Mouse (Mus musculus): ENCODE data around the gene Fam178b. TPM values are rescaled to one million over a fixed set of nuclear protein-coding genes. Genes with fewer than 3 reads are reported as not detected.
A peak's percentile ranks its signal among the peaks of the same experiment; 100 is the strongest.

Gene Fam178b
- polyA plus RNA-seq, 1 experiment from 2014 or later, result not detected

DNA sequence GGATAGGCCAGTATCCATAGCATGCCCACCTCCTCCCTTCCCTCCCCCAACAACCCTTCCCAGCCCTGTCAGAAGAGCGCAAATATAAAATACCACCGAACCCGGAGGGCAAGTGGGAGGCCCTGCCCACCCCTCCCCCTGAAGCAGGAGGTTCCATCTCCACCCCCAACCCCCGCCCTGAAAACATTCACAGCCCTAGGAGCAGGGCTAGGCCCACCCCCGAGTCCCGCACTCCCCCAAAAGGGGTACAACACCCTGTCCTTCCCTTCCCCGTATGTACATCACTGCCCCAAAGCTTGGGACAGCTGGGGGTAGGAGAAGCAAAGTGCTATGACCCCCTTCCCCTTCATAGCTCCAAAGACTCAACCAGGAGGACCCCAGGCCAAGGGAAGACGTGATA is 134.2 kb downstream of the Fam178b start:
- Histone ChIP-seq H3K9me3 (ENCODE audit: control insufficient read depth, low read length) (no peaks in the 10 kb centered on the region), H3K27me3 (ENCODE audit: control insufficient read depth, insufficient read depth, low read length) (no peaks in the 10 kb centered on the region), H3K27ac (no peak overlapping the region), H3K4me1 (replicated peaks; ENCODE audit: control insufficient read depth, insufficient read depth, low read length) (peaks cover 27% of the 10 kb centered on the region), H3K9ac (peak overlapping the region; percentile 39; the same call in 1 of the 2 replicates), H3K4me2 (replicated peaks) (no peak overlapping the region), H3K4me3 (replicated peaks; ENCODE audit: low read length) (no peak overlapping the region), H3K36me3 (replicated peaks; ENCODE audit: control insufficient read depth, insufficient read depth) (peaks cover 59% of the 10 kb centered on the region)
- DNase-seq (ENCODE audit: low spot score), result no peak
- ATAC-seq (ENCODE audit: low FRiP score), result no peak
- WGBS, result 55% methylated on average over 8 of the region's 8 CpGs

DNA sequence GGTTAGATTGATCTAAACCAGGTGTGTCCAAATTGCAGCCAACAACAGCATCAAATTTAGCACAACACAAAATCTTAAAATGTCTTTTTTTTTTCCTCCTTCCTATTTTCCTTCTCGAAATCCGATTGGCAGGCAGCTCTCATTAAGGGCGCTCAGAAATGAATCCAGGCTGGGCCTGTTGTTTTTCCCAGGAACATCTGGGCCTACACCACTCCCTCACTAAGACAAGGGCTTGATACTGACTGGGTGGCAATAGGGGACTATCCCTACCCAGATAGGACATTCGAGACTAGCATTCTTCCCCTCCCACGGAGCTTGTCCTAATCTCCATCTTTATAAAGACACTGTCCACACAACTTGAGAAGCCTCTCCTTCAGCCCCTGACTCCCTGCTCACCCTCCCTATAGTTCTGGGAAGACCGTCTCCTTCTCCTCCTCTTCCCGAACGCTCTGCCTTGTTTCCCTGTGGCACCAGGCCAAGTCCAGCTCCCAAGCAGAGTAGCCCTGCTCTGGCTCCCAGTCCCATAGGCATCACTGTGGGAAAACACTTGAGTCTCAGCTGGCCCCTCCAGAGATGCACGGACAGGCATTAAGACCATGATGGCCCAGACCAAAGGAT is 134.9 kb downstream of the Fam178b start:
- H3K36me3 ChIP-seq (replicated peaks; ENCODE audit: control insufficient read depth, insufficient read depth), result peaks cover 52% of the 10 kb centered on the region

GRCm38 (mm10) chr1:36546888-36547471 is 136.0 kb downstream of the Fam178b start, which contains the start of gene Ankrd39:
Gene Ankrd39 (minus strand): TSS chr1:36547445.
- peak within 1 kb of the TSS; percentile 80 for H3K27ac ChIP-seq
- under 1% methylated on average over 43 of the region's 43 CpGs for WGBS
- H3K4me3 ChIP-seq (replicated peaks; ENCODE audit: low read length), result peak within 1 kb of the TSS; percentile 59
- DNase-seq (ENCODE audit: low spot score) (peak; percentile 96), ATAC-seq (ENCODE audit: low FRiP score) (peak; percentile 96)
- H3K9me3 ChIP-seq (ENCODE audit: control insufficient read depth, low read length), result no peaks in the 10 kb centered on the region
- peak within 1 kb of the TSS; percentile 79 for H3K9ac ChIP-seq
- no peaks in the 10 kb centered on the region for H3K27me3 ChIP-seq (ENCODE audit: control insufficient read depth, insufficient read depth, low read length)
- H3K4me1 ChIP-seq (replicated peaks; ENCODE audit: control insufficient read depth, insufficient read depth, low read length), result peaks cover 27% of the 10 kb centered on the region
- H3K36me3 ChIP-seq (replicated peaks; ENCODE audit: control insufficient read depth, insufficient read depth), result peaks cover 48% of the 10 kb centered on the region
- peak within 1 kb of the TSS; percentile 77 for H3K4me2 ChIP-seq (replicated peaks)

More for the DNA sequence above, 134.9 kb downstream of the Fam178b start:
- Histone ChIP-seq H3K4me3 (replicated peaks; ENCODE audit: low read length) (no peak overlapping the region), H3K4me1 (replicated peaks; ENCODE audit: control insufficient read depth, insufficient read depth, low read length) (peaks cover 27% of the 10 kb centered on the region), H3K9ac (peak overlapping the region; percentile 21; the same call in 1 of the 2 replicates), H3K27ac (peak overlapping the region; percentile 63), H3K4me2 (replicated peaks) (no peak overlapping the region), H3K27me3 (ENCODE audit: control insufficient read depth, insufficient read depth, low read length) (no peaks in the 10 kb centered on the region), H3K9me3 (ENCODE audit: control insufficient read depth, low read length) (no peaks in the 10 kb centered on the region)
- WGBS, result 35% methylated on average over 9 of the region's 9 CpGs
- DNase-seq (ENCODE audit: low spot score) (peak; percentile 31), ATAC-seq (ENCODE audit: low FRiP score) (no peak)

- H3K27me3 ChIP-seq (ENCODE audit: control insufficient read depth, insufficient read depth, low read length), result no peaks in the 10 kb centered on the region
- ATAC-seq (ENCODE audit: low FRiP score) (no peak), DNase-seq (ENCODE audit: low spot score) (no peak)
- no peak overlapping the region for H3K27ac ChIP-seq
- peaks cover 27% of the 10 kb centered on the region for H3K4me1 ChIP-seq (replicated peaks; ENCODE audit: control insufficient read depth, insufficient read depth, low read length)
- H3K4me2 ChIP-seq (replicated peaks), result peak overlapping the region; percentile 77
- WGBS, result 62% methylated on average over 18 of the region's 19 CpGs
- peaks cover 48% of the 10 kb centered on the region for H3K36me3 ChIP-seq (replicated peaks; ENCODE audit: control insufficient read depth, insufficient read depth)
- peak overlapping the region; percentile 59 for H3K4me3 ChIP-seq (replicated peaks; ENCODE audit: low read length)
- no peaks in the 10 kb centered on the region for H3K9me3 ChIP-seq (ENCODE audit: control insufficient read depth, low read length)
- peak overlapping the region; percentile 79; the same call in 1 of the 2 replicates for H3K9ac ChIP-seq
Measured at GRCm38 (mm10) chr1:36545845-36546600, 137.0 kb downstream of the Fam178b start.

DNA sequence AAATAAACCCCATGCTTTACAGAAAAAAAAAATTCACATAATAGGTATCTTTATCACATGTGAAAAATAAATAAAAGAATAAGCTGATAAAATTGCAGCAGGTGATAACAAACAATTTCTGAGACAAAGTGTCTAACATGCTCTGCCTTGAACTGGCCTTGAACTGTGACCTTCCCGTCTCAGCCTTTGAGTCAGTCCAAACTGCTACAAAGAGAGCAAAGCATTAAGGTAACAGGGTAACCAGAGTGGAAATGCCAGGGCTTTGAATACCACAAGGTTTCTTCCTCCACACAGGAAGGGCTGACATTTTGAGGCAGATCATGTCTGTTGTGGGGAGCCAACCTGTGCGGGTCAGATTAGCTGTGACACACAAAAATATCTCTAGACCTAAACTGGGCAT is 137.6 kb downstream of the Fam178b start:
- H3K4me3 ChIP-seq (replicated peaks; ENCODE audit: low read length), result no peak overlapping the region
- H3K27ac ChIP-seq, result no peak overlapping the region
- DNase-seq (ENCODE audit: low spot score) (no peak), ATAC-seq (ENCODE audit: low FRiP score) (no peak)
- H3K27me3 ChIP-seq (ENCODE audit: control insufficient read depth, insufficient read depth, low read length), result no peaks in the 10 kb centered on the region
- 83% methylated on average over 2 of the region's 2 CpGs for WGBS
- H3K36me3 ChIP-seq (replicated peaks; ENCODE audit: control insufficient read depth, insufficient read depth), result peaks cover 47% of the 10 kb centered on the region
- no peak overlapping the region for H3K4me2 ChIP-seq (replicated peaks)
- no peaks in the 10 kb centered on the region for H3K9me3 ChIP-seq (ENCODE audit: control insufficient read depth, low read length)
- no peak overlapping the region for H3K9ac ChIP-seq
- peaks cover 27% of the 10 kb centered on the region for H3K4me1 ChIP-seq (replicated peaks; ENCODE audit: control insufficient read depth, insufficient read depth, low read length)

- Histone ChIP-seq H3K36me3 (replicated peaks; ENCODE audit: control insufficient read depth, insufficient read depth) (peaks cover 28% of the 10 kb centered on the region), H3K9ac (no peak overlapping the region), H3K27ac (no peak overlapping the region), H3K4me2 (replicated peaks) (no peak overlapping the region), H3K27me3 (ENCODE audit: control insufficient read depth, insufficient read depth, low read length) (no peaks in the 10 kb centered on the region), H3K4me1 (replicated peaks; ENCODE audit: control insufficient read depth, insufficient read depth, low read length) (peaks cover 13% of the 10 kb centered on the region), H3K4me3 (replicated peaks; ENCODE audit: low read length) (no peak overlapping the region), H3K9me3 (ENCODE audit: control insufficient read depth, low read length) (no peaks in the 10 kb centered on the region)
- ATAC-seq (ENCODE audit: low FRiP score) (no peak), DNase-seq (ENCODE audit: low spot score) (no peak)
- 96% methylated on average over 9 of the region's 9 CpGs for WGBS
Measured at GRCm38 (mm10) chr1:36542925-36543324, 140.1 kb downstream of the Fam178b start.

- no peaks in the 10 kb centered on the region for H3K9me3 ChIP-seq (ENCODE audit: control insufficient read depth, low read length)
- no peaks in the 10 kb centered on the region for H3K27me3 ChIP-seq (ENCODE audit: control insufficient read depth, insufficient read depth, low read length)
- no peak overlapping the region for H3K9ac ChIP-seq
- WGBS, result 90% methylated on average over 16 of the region's 16 CpGs
- H3K27ac ChIP-seq, result no peak overlapping the region
- H3K4me2 ChIP-seq (replicated peaks), result no peak overlapping the region
- ATAC-seq (ENCODE audit: low FRiP score) (no peak), DNase-seq (ENCODE audit: low spot score) (no peak)
- H3K4me1 ChIP-seq (replicated peaks; ENCODE audit: control insufficient read depth, insufficient read depth, low read length), result peaks cover 8% of the 10 kb centered on the region; the same call in 1 of the 2 replicates
- H3K36me3 ChIP-seq (replicated peaks; ENCODE audit: control insufficient read depth, insufficient read depth), result peaks cover 28% of the 10 kb centered on the region
- no peak overlapping the region for H3K4me3 ChIP-seq (replicated peaks; ENCODE audit: low read length)
Measured at GRCm38 (mm10) chr1:36541844-36542243, 141.1 kb downstream of the Fam178b start.

DNA sequence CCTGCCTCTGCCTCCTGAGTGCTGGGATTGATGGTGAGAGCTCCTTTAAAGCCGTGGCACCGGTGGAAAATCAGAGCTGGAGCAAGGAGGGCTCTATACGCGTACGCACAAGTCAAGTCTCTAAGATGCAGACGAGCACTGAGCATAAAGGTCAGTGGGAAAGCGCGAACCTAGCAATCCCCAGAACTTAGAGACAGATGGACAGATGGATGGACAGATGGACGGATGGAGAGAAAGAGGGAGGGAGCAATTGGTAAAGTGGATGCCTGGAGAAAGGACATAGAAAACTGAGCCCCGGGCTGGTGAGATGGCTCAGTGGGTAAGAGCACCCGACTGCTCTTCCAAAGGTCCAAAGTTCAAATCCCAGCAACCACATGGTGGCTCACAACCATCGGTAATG is 142.2 kb downstream of the Fam178b start:
- H3K9me3 ChIP-seq (ENCODE audit: control insufficient read depth, low read length), result no peaks in the 10 kb centered on the region
- H3K4me1 ChIP-seq (replicated peaks; ENCODE audit: control insufficient read depth, insufficient read depth, low read length), result no peaks in the 10 kb centered on the region
- no peak overlapping the region for H3K9ac ChIP-seq
- no peak overlapping the region for H3K4me3 ChIP-seq (replicated peaks; ENCODE audit: low read length)
- peaks cover 34% of the 10 kb centered on the region for H3K36me3 ChIP-seq (replicated peaks; ENCODE audit: control insufficient read depth, insufficient read depth)
- H3K4me2 ChIP-seq (replicated peaks), result no peak overlapping the region
- DNase-seq (ENCODE audit: low spot score) (no peak), ATAC-seq (ENCODE audit: low FRiP score) (no peak)
- no peaks in the 10 kb centered on the region for H3K27me3 ChIP-seq (ENCODE audit: control insufficient read depth, insufficient read depth, low read length)
- no peak overlapping the region for H3K27ac ChIP-seq
- WGBS, result 91% methylated on average over 12 of the region's 12 CpGs

GRCm38 (mm10) chr1:36540132-36540531 is 142.9 kb downstream of the Fam178b start:
- WGBS, result 91% methylated on average over 11 of the region's 11 CpGs
- ATAC-seq (ENCODE audit: low FRiP score), result no peak

More at GRCm38 (mm10) chr1:36540132-36540531, 142.9 kb downstream of the Fam178b start:
- Histone ChIP-seq H3K27ac (no peak overlapping the region), H3K9me3 (ENCODE audit: control insufficient read depth, low read length) (no peaks in the 10 kb centered on the region), H3K4me2 (replicated peaks) (no peak overlapping the region), H3K9ac (no peak overlapping the region), H3K4me3 (replicated peaks; ENCODE audit: low read length) (no peak overlapping the region), H3K27me3 (ENCODE audit: control insufficient read depth, insufficient read depth, low read length) (no peaks in the 10 kb centered on the region), H3K4me1 (replicated peaks; ENCODE audit: control insufficient read depth, insufficient read depth, low read length) (no peaks in the 10 kb centered on the region), H3K36me3 (replicated peaks; ENCODE audit: control insufficient read depth, insufficient read depth) (peaks cover 34% of the 10 kb centered on the region)
- DNase-seq (ENCODE audit: low spot score), result no peak
